Mouse (Mus musculus) heart, embryonic 10.5 days (tissue): ENCODE measurements at regions not wholly inside any gene's neighbourhood (a gene's known extent, or its start where the extent isn't known, plus 50 kb on each side); places are given as distances from the start of the nearest gene placed in this dataset.
A peak's percentile ranks its signal among the peaks of the same experiment; 100 is the strongest.

Source experiments
- DNase-seq: peaks from one replicate; pipeline ENCODE4 v3.0.0-alpha.2; 2017; ENCODE audit warnings: low spot score
- H3K27ac ChIP-seq: fragments of 300-500 bp; sonication (generic); 2 replicates; pipeline ENCODE4 v1.5.1; 2016; ENCODE audit warnings: mild to moderate bottlenecking
- H3K27me3 ChIP-seq: fragments of 300-500 bp; sonication (generic); 2 replicates; pipeline ENCODE4 v1.6.1; 2016; ENCODE audit warnings: mild to moderate bottlenecking; ENCODE audit not compliant: poor library complexity, insufficient read depth, severe bottlenecking
- H3K36me3 ChIP-seq: fragments of 300-500 bp; sonication (generic); 2 replicates; pipeline ENCODE4 v1.6.1; 2016; ENCODE audit warnings: mild to moderate bottlenecking, moderate library complexity
- H3K4me1 ChIP-seq: fragments of 300-500 bp; sonication (generic); 2 replicates; pipeline ENCODE4 v1.6.1; 2016; ENCODE audit warnings: mild to moderate bottlenecking
- H3K4me3 ChIP-seq: fragments of 300-500 bp; sonication (generic); 2 replicates; pipeline ENCODE4 v1.5.1; 2016; ENCODE audit warnings: mild to moderate bottlenecking, moderate library complexity
- H3K9me3 ChIP-seq: fragments of 300-500 bp; sonication (generic); 2 replicates; pipeline ENCODE4 v1.6.1; 2016; ENCODE audit warnings: mild to moderate bottlenecking, moderate library complexity
- WGBS: fragments of 180-500 bp; shearing (Covaris S2); methylation state at CpG from one replicate; pipeline ENCODE4 v1.1.7; 2016; 5-methylcytosine and 5-hydroxymethylcytosine counted together

- Histone ChIP-seq H3K27me3 (no peaks in the 10 kb centered on the region; the same call in 1 of the 2 replicates), H3K27ac (no peak overlapping the region)
- no peak for DNase-seq
Measured at GRCm38 (mm10) chr1:120734846-120735245, 132.6 kb downstream of the En1 start.

GRCm38 (mm10) chr1:120739499-120739898, 137.3 kb downstream of the En1 start:
- H3K4me1 ChIP-seq = peaks cover 12% of the 10 kb centered on the region; the same call in 1 of the 2 replicates
- no peaks in the 10 kb centered on the region for H3K36me3 ChIP-seq
- H3K27ac ChIP-seq = no peak overlapping the region
- no peaks in the 10 kb centered on the region for H3K27me3 ChIP-seq
- peak; percentile 86 for DNase-seq
- no peaks in the 10 kb centered on the region for H3K9me3 ChIP-seq
- 23% methylated on average over 6 of the region's 6 CpGs for WGBS
- H3K4me3 ChIP-seq = no peak overlapping the region

More at GRCm38 (mm10) chr1:120734846-120735245, 132.6 kb downstream of the En1 start:
- Histone ChIP-seq H3K9me3 (no peaks in the 10 kb centered on the region), H3K4me3 (no peak overlapping the region), H3K36me3 (no peaks in the 10 kb centered on the region), H3K4me1 (peaks cover 8% of the 10 kb centered on the region; the same call in 1 of the 2 replicates)

GRCm38 (mm10) chr1:120741091-120741740, 139.0 kb downstream of the En1 start:
- H3K9me3 ChIP-seq = no peaks in the 10 kb centered on the region
- H3K27me3 ChIP-seq = no peaks in the 10 kb centered on the region
- H3K4me1 ChIP-seq = peaks cover 8% of the 10 kb centered on the region; the same call in 1 of the 2 replicates
- DNase-seq = no peak
- H3K4me3 ChIP-seq = no peak overlapping the region
- no peaks in the 10 kb centered on the region for H3K36me3 ChIP-seq
- 73% methylated on average over 16 of the region's 16 CpGs for WGBS
- no peak overlapping the region for H3K27ac ChIP-seq

- no peak overlapping the region for H3K27ac ChIP-seq
- H3K9me3 ChIP-seq = no peaks in the 10 kb centered on the region
- H3K4me1 ChIP-seq = no peaks in the 10 kb centered on the region
- H3K27me3 ChIP-seq = no peaks in the 10 kb centered on the region
- 61% methylated on average over 6 of the region's 6 CpGs for WGBS
- H3K4me3 ChIP-seq = no peak overlapping the region
- DNase-seq = no peak
- H3K36me3 ChIP-seq = no peaks in the 10 kb centered on the region
Measured at GRCm38 (mm10) chr1:120748963-120749362, 146.7 kb downstream of the En1 start.

GRCm38 (mm10) chr1:120753406-120753805, 151.2 kb downstream of the En1 start:
- H3K27ac ChIP-seq = no peak overlapping the region
- WGBS = 94% methylated on average over 1 of the region's 1 CpGs
- H3K9me3 ChIP-seq = no peaks in the 10 kb centered on the region
- no peaks in the 10 kb centered on the region for H3K27me3 ChIP-seq
- no peak for DNase-seq
- no peaks in the 10 kb centered on the region for H3K36me3 ChIP-seq
- no peak overlapping the region for H3K4me3 ChIP-seq
- H3K4me1 ChIP-seq = peaks cover 18% of the 10 kb centered on the region

GRCm38 (mm10) chr1:120754337-120754736, 152.1 kb downstream of the En1 start:
- no peak overlapping the region for H3K4me3 ChIP-seq
- no peak overlapping the region for H3K27ac ChIP-seq
- no peaks in the 10 kb centered on the region for H3K9me3 ChIP-seq
- H3K4me1 ChIP-seq = peaks cover 24% of the 10 kb centered on the region
- DNase-seq = no peak
- no peaks in the 10 kb centered on the region for H3K27me3 ChIP-seq
- H3K36me3 ChIP-seq = no peaks in the 10 kb centered on the region
- 78% methylated on average over 5 of the region's 5 CpGs for WGBS

- H3K4me3 ChIP-seq = no peak overlapping the region
- H3K36me3 ChIP-seq = no peaks in the 10 kb centered on the region
- H3K27ac ChIP-seq = peak overlapping the region; percentile 81
- WGBS = 15% methylated on average over 9 of the region's 9 CpGs
- DNase-seq = peak; percentile 84
- H3K27me3 ChIP-seq = no peaks in the 10 kb centered on the region
- peaks cover 26% of the 10 kb centered on the region for H3K4me1 ChIP-seq
- no peaks in the 10 kb centered on the region for H3K9me3 ChIP-seq
Measured at GRCm38 (mm10) chr1:120757283-120757821, 155.1 kb downstream of the En1 start.

- Histone ChIP-seq H3K9me3 (no peaks in the 10 kb centered on the region), H3K27me3 (no peaks in the 10 kb centered on the region), H3K27ac (peak overlapping the region; percentile 81), H3K4me1 (peaks cover 26% of the 10 kb centered on the region), H3K4me3 (no peak overlapping the region), H3K36me3 (no peaks in the 10 kb centered on the region)
- DNase-seq = no peak
- WGBS = 47% methylated on average over 7 of the region's 7 CpGs
Measured at GRCm38 (mm10) chr1:120758172-120758571, 156.0 kb downstream of the En1 start.

GRCm38 (mm10) chr1:120758762-120759161, 156.5 kb downstream of the En1 start:
- no peak for DNase-seq
- 21% methylated on average over 5 of the region's 5 CpGs for WGBS
- peak overlapping the region; percentile 53; the same call in 1 of the 2 replicates for H3K27ac ChIP-seq

GRCm38 (mm10) chr1:120759380-120759779, 157.2 kb downstream of the En1 start:
- 73% methylated on average over 3 of the region's 3 CpGs for WGBS
- DNase-seq = no peak
- H3K9me3 ChIP-seq = no peaks in the 10 kb centered on the region
- peaks cover 26% of the 10 kb centered on the region for H3K4me1 ChIP-seq
- H3K4me3 ChIP-seq = no peak overlapping the region
- no peak overlapping the region for H3K27ac ChIP-seq
- H3K27me3 ChIP-seq = no peaks in the 10 kb centered on the region
- H3K36me3 ChIP-seq = no peaks in the 10 kb centered on the region

More at GRCm38 (mm10) chr1:120758762-120759161, 156.5 kb downstream of the En1 start:
- H3K4me3 ChIP-seq = no peak overlapping the region
- no peaks in the 10 kb centered on the region for H3K9me3 ChIP-seq
- no peaks in the 10 kb centered on the region for H3K36me3 ChIP-seq
- H3K4me1 ChIP-seq = peaks cover 26% of the 10 kb centered on the region
- H3K27me3 ChIP-seq = no peaks in the 10 kb centered on the region

GRCm38 (mm10) chr1:120761364-120761763, 159.1 kb downstream of the En1 start:
- WGBS = 74% methylated on average over 9 of the region's 9 CpGs
- Histone ChIP-seq H3K9me3 (no peaks in the 10 kb centered on the region), H3K4me1 (peaks cover 26% of the 10 kb centered on the region), H3K27me3 (no peaks in the 10 kb centered on the region), H3K27ac (no peak overlapping the region), H3K36me3 (no peaks in the 10 kb centered on the region), H3K4me3 (no peak overlapping the region)
- DNase-seq = no peak

- Histone ChIP-seq H3K27ac (no peak overlapping the region), H3K27me3 (no peaks in the 10 kb centered on the region), H3K36me3 (no peaks in the 10 kb centered on the region), H3K4me3 (no peak overlapping the region), H3K9me3 (no peaks in the 10 kb centered on the region), H3K4me1 (peaks cover 17% of the 10 kb centered on the region)
- WGBS = 75% methylated on average over 2 of the region's 2 CpGs
- no peak for DNase-seq
Measured at GRCm38 (mm10) chr1:120762498-120762897, 160.3 kb downstream of the En1 start.

GRCm38 (mm10) chr1:120762921-120763595, 160.8 kb downstream of the En1 start:
- Histone ChIP-seq H3K4me3 (no peak overlapping the region), H3K27me3 (no peaks in the 10 kb centered on the region), H3K9me3 (no peaks in the 10 kb centered on the region), H3K27ac (no peak overlapping the region), H3K36me3 (no peaks in the 10 kb centered on the region), H3K4me1 (peaks cover 12% of the 10 kb centered on the region)
- no peak for DNase-seq
- 70% methylated on average over 4 of the region's 4 CpGs for WGBS
